Mouse (Mus musculus) hindbrain, embryonic 11.5 days (tissue): ENCODE results near the gene Dscam. TPM values are rescaled to one million over a fixed set of nuclear protein-coding genes. Genes with fewer than 3 reads are reported as not detected.

Experiments used
- ATAC-seq: fragments of 200-750 bp; cut with Nextera tagmentation; 2 replicates; pipeline ENCODE4 v1.8.0; 2017; ENCODE audit warnings: mild to moderate bottlenecking, moderate TSS enrichment, moderate library complexity; ENCODE audit not compliant: low FRiP score
- DNase-seq: peaks from one replicate; pipeline ENCODE4 v3.0.0-alpha.2; 2015; ENCODE audit warnings: low spot score
- H3K27ac ChIP-seq: fragments of 300-500 bp; sonication (generic); 2 replicates; pipeline ENCODE4 v1.5.1; 2014; ENCODE audit warnings: mild to moderate bottlenecking, low read depth, low read length
- H3K27me3 ChIP-seq: fragments of 300-500 bp; sonication (generic); 2 replicates; pipeline ENCODE4 v1.6.1; 2014; ENCODE audit warnings: mild to moderate bottlenecking, low read length, moderate library complexity, mixed read lengths; ENCODE audit not compliant: control insufficient read depth, insufficient read depth
- H3K36me3 ChIP-seq: fragments of 300-500 bp; sonication (generic); 2 replicates; pipeline ENCODE4 v1.6.1; 2014; ENCODE audit warnings: mild to moderate bottlenecking, low read length, moderate library complexity, mixed read lengths; ENCODE audit not compliant: control insufficient read depth, insufficient read depth
- H3K4me1 ChIP-seq: fragments of 300-500 bp; sonication (generic); replicated peaks from 2 replicates; pipeline ENCODE4 v1.6.1; 2014; ENCODE audit warnings: low read length, mixed read lengths; ENCODE audit not compliant: control insufficient read depth, insufficient read depth
- H3K4me2 ChIP-seq: fragments of 300-500 bp; sonication (generic); replicated peaks from 2 replicates; pipeline ENCODE4 v1.6.1; 2014; ENCODE audit warnings: mild to moderate bottlenecking, low read depth, low read length
- H3K4me3 ChIP-seq: fragments of 300-500 bp; sonication (generic); 2 replicates; pipeline ENCODE4 v1.5.1; 2014; ENCODE audit warnings: low read depth, low read length
- H3K9ac ChIP-seq: fragments of 300-500 bp; sonication (generic); 2 replicates; pipeline ENCODE4 v1.6.1; 2014; ENCODE audit warnings: low read depth, low read length
- H3K9me3 ChIP-seq: fragments of 300-500 bp; sonication (generic); 2 replicates; pipeline ENCODE4 v1.6.1; 2016; ENCODE audit warnings: low read length; ENCODE audit not compliant: control insufficient read depth
- WGBS: fragments of 180-500 bp; shearing (Covaris S2); extraction: QIAGEN DNeasy Blood & Tissue Kit; methylation state at CpG from one replicate; pipeline ENCODE4 v1.1.7; 2014; 5-methylcytosine and 5-hydroxymethylcytosine counted together
- polyA plus RNA-seq: library from polyadenylated mRNA; unstranded; fragments of >200 nt; fragmentation: Nextera tagmentation; extraction: Ambion mirVana; gene quantifications from 2 replicates; pipeline ENCODE4 v1.2.1, GENCODE M21; 2014

Dscam gene
- polyA plus RNA-seq, 1 experiment from 2014 or later = 2.0 TPM

DNA sequence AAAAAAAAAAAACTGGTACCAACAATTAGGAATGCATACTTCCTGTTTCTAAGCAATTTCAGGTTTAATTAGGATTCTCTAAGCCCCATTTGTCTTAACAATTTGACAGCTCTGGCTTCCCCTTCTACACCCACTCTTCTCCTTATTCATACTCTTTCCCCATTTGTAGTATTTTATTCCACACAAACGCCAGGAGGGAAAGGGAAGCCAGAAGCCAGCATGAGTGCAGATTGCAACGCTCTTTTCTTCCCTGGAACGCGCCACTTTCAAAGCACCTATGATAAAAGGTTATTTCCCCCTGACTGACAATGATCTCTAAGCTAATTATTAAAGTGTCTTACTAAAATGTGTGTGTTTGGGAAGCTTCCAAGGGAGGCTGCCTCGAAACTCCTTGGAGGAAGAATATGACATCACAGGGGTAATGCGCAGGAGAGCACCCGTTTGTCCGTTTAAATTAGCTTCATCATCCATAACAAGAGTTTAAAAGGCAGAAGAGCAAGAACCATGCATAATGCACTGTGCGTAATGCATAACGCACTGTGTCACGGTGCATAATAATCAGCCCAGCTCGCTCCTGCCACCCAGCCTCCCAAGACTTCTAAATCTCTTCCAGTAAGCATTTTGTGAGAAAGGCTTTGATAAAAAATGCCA lies 25.9 kb downstream of the Dscam start:
- no peak overlapping the region for H3K9ac ChIP-seq
- DNase-seq (peak; percentile 4), ATAC-seq (peak; percentile 56; the same call in 1 of the 2 replicates)
- no peaks in the 10 kb centered on the region for H3K27me3 ChIP-seq
- no peaks in the 10 kb centered on the region for H3K9me3 ChIP-seq
- 51% methylated on average over 12 of the region's 12 CpGs for WGBS
- no peaks in the 10 kb centered on the region for H3K4me1 ChIP-seq
- H3K4me3 ChIP-seq = no peak overlapping the region
- H3K4me2 ChIP-seq = no peak overlapping the region
- no peaks in the 10 kb centered on the region for H3K36me3 ChIP-seq
- H3K27ac ChIP-seq = no peak overlapping the region

DNA sequence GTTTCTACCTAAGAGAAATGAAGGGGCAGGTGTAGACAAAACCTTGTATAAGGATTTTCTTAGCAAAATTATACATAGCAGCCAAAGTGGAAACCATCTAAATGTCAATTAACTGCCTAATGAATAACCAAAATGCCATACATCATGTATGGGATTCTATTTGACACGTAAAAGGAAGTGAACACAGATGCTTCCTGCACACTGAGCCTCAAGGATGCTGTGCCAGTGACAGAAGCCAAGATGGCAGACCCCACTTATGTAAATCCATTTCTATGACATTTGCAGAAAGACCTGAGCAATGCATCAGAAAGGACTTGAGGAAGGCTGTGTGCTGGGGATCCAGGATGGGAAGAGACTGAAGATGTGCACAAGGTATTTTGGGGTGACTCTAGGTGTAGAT lies 28.6 kb downstream of the Dscam start:
- H3K36me3 ChIP-seq = no peaks in the 10 kb centered on the region
- no peaks in the 10 kb centered on the region for H3K4me1 ChIP-seq
- no peak overlapping the region for H3K4me3 ChIP-seq
- ATAC-seq (no peak), DNase-seq (no peak)
- H3K9me3 ChIP-seq = no peaks in the 10 kb centered on the region
- no peak overlapping the region for H3K27ac ChIP-seq
- no peaks in the 10 kb centered on the region for H3K27me3 ChIP-seq
- no peak overlapping the region for H3K4me2 ChIP-seq
- 88% methylated on average over 1 of the region's 1 CpGs for WGBS
- H3K9ac ChIP-seq = no peak overlapping the region

DNA sequence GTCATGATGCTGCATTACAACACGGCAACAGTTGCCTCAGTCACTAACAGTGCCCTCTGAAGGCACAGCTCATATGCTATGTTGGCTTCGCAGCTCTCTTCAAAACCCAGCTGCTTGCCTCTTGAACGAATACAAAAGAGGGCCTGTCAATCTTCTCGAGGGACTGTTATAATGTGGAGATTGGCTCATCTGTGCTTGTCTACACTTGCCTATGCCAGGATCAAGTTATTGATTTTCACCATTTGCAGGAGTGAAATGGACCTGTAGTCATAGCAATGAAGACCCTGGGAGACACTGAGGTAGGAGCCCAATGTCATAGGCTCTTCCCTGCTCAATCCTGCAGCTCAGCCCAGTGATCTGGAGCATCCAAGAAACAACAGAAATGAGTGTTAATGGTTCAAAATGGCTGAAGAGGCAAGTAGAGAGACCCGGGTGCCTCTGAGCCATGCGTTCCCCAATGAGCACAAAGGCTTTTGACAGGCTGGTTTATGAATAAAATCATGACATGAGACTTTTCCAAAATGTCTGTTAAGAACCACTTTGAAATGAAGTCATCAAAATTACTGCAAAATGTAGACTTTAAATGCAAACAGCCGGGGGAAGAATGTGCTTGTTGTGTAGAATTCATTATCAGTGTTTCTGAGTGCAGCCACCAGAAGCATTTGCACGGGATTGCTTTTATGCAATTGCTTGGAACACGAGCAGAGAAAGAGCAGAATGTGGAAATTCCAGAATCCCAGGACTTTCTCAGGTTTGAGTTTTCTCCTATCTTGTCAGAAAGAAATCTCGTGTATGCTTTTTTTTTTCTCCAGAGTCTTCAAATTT lies 35.3 kb downstream of the Dscam start:
- H3K9me3 ChIP-seq = no peaks in the 10 kb centered on the region
- no peak overlapping the region for H3K4me2 ChIP-seq
- no peak overlapping the region for H3K4me3 ChIP-seq
- H3K4me1 ChIP-seq = no peaks in the 10 kb centered on the region
- no peaks in the 10 kb centered on the region for H3K36me3 ChIP-seq
- DNase-seq (no peak), ATAC-seq (no peak)
- no peak overlapping the region for H3K27ac ChIP-seq
- WGBS = 78% methylated on average over 10 of the region's 10 CpGs
- no peak overlapping the region for H3K9ac ChIP-seq
- no peaks in the 10 kb centered on the region for H3K27me3 ChIP-seq

DNA sequence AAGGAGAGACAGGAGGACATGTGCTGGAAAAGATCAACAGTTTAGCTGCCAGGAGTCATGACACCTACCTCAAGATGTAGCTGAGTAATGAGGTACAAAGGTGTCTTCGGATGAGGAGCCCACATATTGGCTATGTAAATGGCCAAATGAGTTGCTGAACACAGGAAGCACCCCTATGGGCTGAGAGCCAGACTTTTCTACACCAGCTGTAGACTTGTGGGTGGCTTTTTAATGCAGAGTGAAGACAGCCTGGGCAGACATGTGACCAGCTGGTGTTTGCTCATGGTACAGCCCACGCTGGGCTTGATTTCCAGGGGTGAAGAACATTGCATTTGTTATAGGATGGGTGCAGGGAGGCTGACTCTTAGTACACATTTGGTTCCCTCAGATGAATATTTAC lies 43.3 kb downstream of the Dscam start:
- H3K4me1 ChIP-seq = no peaks in the 10 kb centered on the region

DNA sequence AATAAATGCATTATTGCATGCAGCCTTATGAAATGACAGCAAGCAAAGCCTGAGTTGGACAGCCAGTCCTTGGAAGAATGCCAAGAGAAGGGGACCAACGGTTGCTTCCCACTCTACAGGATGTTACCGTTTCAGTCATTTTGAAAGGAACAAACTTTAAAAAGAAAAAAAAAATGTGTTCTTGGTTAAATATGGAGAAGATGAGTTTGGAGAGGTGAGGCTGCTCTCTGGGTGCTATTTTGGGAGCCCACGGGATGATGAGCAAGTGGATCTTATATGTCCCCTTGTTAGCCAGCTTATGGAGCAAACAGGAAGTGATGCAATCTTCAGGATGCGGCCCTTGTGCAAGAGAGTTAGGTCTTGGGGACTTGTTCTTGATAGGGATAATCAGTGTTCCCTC lies 60.5 kb downstream of the Dscam start:
- ATAC-seq = no peak
- no peaks in the 10 kb centered on the region for H3K36me3 ChIP-seq
- H3K4me2 ChIP-seq = no peak overlapping the region
- no peak for DNase-seq
- H3K4me1 ChIP-seq = no peaks in the 10 kb centered on the region
- H3K4me3 ChIP-seq = no peak overlapping the region
- H3K27me3 ChIP-seq = no peaks in the 10 kb centered on the region
- WGBS = 81% methylated on average over 4 of the region's 4 CpGs
- no peak overlapping the region for H3K9ac ChIP-seq
- H3K27ac ChIP-seq = no peak overlapping the region
- H3K9me3 ChIP-seq = no peaks in the 10 kb centered on the region

More for the DNA sequence above, 43.3 kb downstream of the Dscam start:
- ATAC-seq = no peak
- no peaks in the 10 kb centered on the region for H3K27me3 ChIP-seq
- DNase-seq = no peak
- H3K9ac ChIP-seq = no peak overlapping the region
- H3K4me2 ChIP-seq = no peak overlapping the region
- H3K9me3 ChIP-seq = no peaks in the 10 kb centered on the region
- no peak overlapping the region for H3K4me3 ChIP-seq
- 72% methylated on average over 2 of the region's 2 CpGs for WGBS
- H3K27ac ChIP-seq = no peak overlapping the region
- no peaks in the 10 kb centered on the region for H3K36me3 ChIP-seq

DNA sequence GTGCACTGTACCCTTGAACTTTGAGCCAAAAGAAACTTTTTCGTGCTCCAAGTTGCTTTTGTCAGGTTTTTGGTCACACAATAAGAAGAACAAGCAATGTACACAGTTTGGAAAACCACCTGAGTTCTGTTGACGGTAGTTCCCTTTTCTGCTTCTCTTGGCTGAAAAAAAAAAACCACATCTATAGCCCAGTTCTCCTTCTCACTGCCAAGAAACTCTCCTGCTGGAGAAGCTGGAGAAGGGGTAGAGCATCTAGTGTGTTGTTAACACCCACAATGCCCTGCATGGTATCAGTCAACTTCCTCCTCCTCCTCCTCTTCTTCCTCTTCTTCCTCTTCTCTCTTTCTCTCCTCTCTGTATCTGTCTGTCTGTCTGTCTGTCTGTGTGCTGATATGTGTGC lies 65.3 kb downstream of the Dscam start:
- Histone ChIP-seq H3K27ac (no peak overlapping the region), H3K4me2 (no peak overlapping the region), H3K9me3 (no peaks in the 10 kb centered on the region), H3K4me3 (no peak overlapping the region), H3K9ac (no peak overlapping the region), H3K36me3 (no peaks in the 10 kb centered on the region), H3K4me1 (no peaks in the 10 kb centered on the region), H3K27me3 (no peaks in the 10 kb centered on the region)
- ATAC-seq (no peak), DNase-seq (no peak)
- WGBS = 81% methylated on average over 2 of the region's 2 CpGs

DNA sequence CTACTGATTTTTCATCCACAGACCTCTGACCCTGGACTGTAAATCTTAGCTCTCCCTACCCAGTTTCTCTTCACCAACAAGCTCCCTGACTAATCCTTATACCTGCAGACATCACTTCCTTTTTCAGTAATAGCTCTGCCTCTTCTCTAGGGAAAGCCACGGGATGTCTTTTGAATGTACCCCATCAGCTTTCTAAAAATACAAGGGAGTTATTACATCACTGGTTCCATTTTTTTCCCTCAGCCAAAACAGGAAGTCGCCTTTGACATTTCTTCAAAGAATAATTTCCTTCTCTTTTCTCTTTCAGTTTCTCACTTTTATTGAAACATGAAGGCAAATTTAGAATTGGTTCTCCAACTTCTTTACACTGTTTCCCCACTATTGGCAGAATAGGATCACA lies 67.5 kb downstream of the Dscam start:
- no peaks in the 10 kb centered on the region for H3K27me3 ChIP-seq
- H3K4me1 ChIP-seq = no peaks in the 10 kb centered on the region
- H3K4me2 ChIP-seq = no peak overlapping the region
- H3K4me3 ChIP-seq = no peak overlapping the region
- H3K9ac ChIP-seq = no peak overlapping the region
- 78% methylated on average over 2 of the region's 2 CpGs for WGBS
- ATAC-seq (no peak), DNase-seq (no peak)
- no peak overlapping the region for H3K27ac ChIP-seq
- no peaks in the 10 kb centered on the region for H3K36me3 ChIP-seq
- no peaks in the 10 kb centered on the region for H3K9me3 ChIP-seq

DNA sequence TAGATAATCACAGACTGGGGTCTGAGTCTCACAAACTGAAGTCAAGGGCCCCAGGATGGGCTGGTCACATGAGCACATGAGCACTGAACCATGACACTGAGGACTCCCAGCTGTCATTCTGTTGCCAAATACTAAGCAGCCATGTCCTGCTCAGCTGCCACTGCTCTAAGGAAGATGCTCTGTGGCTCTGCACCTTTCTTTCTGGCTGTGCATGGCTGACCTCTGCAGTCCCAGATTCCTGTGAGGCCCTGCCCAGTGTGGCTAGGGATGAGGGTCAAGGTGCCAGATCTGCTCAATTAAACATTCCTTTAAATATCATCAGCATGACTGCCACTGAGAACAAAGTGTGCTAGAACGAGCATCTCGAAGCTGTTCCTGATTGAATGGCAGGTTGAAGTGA lies 70.5 kb downstream of the Dscam start:
- no peaks in the 10 kb centered on the region for H3K27me3 ChIP-seq
- 61% methylated on average over 2 of the region's 2 CpGs for WGBS
- H3K36me3 ChIP-seq = no peaks in the 10 kb centered on the region
- no peaks in the 10 kb centered on the region for H3K9me3 ChIP-seq
- H3K27ac ChIP-seq = no peak overlapping the region
- H3K9ac ChIP-seq = no peak overlapping the region
- ATAC-seq (peak; percentile 75), DNase-seq (peak; percentile 12)
- no peak overlapping the region for H3K4me3 ChIP-seq
- no peak overlapping the region for H3K4me2 ChIP-seq
- no peaks in the 10 kb centered on the region for H3K4me1 ChIP-seq

DNA sequence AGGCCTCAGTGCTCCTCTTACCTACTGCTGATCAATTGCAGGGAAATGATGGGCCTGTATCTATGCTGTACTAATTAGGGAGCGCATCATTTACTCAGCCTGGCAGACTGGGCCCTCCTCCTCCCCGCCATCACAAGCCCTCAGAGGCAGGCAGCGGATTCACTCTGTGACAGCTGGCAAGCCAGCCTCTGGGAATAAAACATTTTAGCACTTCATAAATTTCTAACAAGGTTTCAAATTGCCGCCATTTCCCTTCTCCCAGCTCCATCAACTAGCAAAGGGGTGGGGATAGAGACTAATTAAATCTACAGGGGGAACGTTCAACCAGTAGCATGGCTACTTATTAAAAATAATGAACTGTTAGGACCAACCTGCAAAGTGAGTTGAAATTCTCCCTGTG lies 72.0 kb downstream of the Dscam start:
- DNase-seq = peak; percentile 37
- H3K4me1 ChIP-seq = no peaks in the 10 kb centered on the region

More for the DNA sequence above, 72.0 kb downstream of the Dscam start:
- Histone ChIP-seq H3K4me2 (no peak overlapping the region), H3K4me3 (no peak overlapping the region), H3K27me3 (no peaks in the 10 kb centered on the region), H3K27ac (no peak overlapping the region), H3K36me3 (no peaks in the 10 kb centered on the region), H3K9me3 (no peaks in the 10 kb centered on the region), H3K9ac (no peak overlapping the region)
- peak; percentile 62 for ATAC-seq
- WGBS = 69% methylated on average over 5 of the region's 5 CpGs
